Mouse (Mus musculus): ENCODE measurements at regions not wholly inside any gene's neighbourhood (a gene's known extent, or its start where the extent isn't known, plus 50 kb on each side); places are given as distances from the start of the nearest gene placed in this dataset.

- no peak overlapping the region for H3K4me3 ChIP-seq (replicated peaks; ENCODE audit: insufficient read depth, low read depth, low read length)
- H3K27ac ChIP-seq (ENCODE audit: insufficient read depth, low read length), result no peak overlapping the region
- WGBS, result 77% methylated on average over 3 of the region's 3 CpGs
- DNase-seq, result no peak
- no peaks in the 10 kb centered on the region for H3K4me1 ChIP-seq (ENCODE audit: control insufficient read depth, insufficient read depth, low read length)
- no peaks in the 10 kb centered on the region for H3K27me3 ChIP-seq (ENCODE audit: control insufficient read depth, insufficient read depth, low read length)
- TF ChIP-seq CTCF (IDR thresholded peaks at IDR 0.05; ENCODE audit: borderline replicate concordance, insufficient read depth, low read depth, low read length) (no peak), POLR2A (IDR thresholded peaks at IDR 0.05; ENCODE audit: borderline replicate concordance, insufficient read depth, low read length) (no peak)
These were observed 103.8 kb upstream of the Igfbp3 start for GRCm38 (mm10) chr11:7317409-7317970.

GRCm38 (mm10) chr11:7296252-7296651, 82.5 kb upstream of the Igfbp3 start:
- TF ChIP-seq CTCF (IDR thresholded peaks at IDR 0.05; ENCODE audit: borderline replicate concordance, insufficient read depth, low read depth, low read length) (no peak), POLR2A (IDR thresholded peaks at IDR 0.05; ENCODE audit: borderline replicate concordance, insufficient read depth, low read length) (no peak)
- Histone ChIP-seq H3K27me3 (ENCODE audit: control insufficient read depth, insufficient read depth, low read length) (no peaks in the 10 kb centered on the region), H3K4me1 (ENCODE audit: control insufficient read depth, insufficient read depth, low read length) (no peaks in the 10 kb centered on the region), H3K27ac (ENCODE audit: insufficient read depth, low read length) (no peak overlapping the region), H3K4me3 (replicated peaks; ENCODE audit: insufficient read depth, low read depth, low read length) (no peak overlapping the region)
- no peak for DNase-seq

- Histone ChIP-seq H3K27ac (ENCODE audit: insufficient read depth, low read length) (no peak overlapping the region), H3K4me3 (replicated peaks; ENCODE audit: insufficient read depth, low read depth, low read length) (no peak overlapping the region), H3K4me1 (ENCODE audit: control insufficient read depth, insufficient read depth, low read length) (no peaks in the 10 kb centered on the region), H3K27me3 (ENCODE audit: control insufficient read depth, insufficient read depth, low read length) (no peaks in the 10 kb centered on the region)
- TF ChIP-seq POLR2A (IDR thresholded peaks at IDR 0.05; ENCODE audit: borderline replicate concordance, insufficient read depth, low read length) (no peak), CTCF (IDR thresholded peaks at IDR 0.05; ENCODE audit: borderline replicate concordance, insufficient read depth, low read depth, low read length) (no peak)
- 22% methylated on average over 8 of the region's 8 CpGs for WGBS
- DNase-seq, result no peak
These were observed 75.7 kb upstream of the Igfbp3 start for GRCm38 (mm10) chr11:7289242-7289938.

DNA sequence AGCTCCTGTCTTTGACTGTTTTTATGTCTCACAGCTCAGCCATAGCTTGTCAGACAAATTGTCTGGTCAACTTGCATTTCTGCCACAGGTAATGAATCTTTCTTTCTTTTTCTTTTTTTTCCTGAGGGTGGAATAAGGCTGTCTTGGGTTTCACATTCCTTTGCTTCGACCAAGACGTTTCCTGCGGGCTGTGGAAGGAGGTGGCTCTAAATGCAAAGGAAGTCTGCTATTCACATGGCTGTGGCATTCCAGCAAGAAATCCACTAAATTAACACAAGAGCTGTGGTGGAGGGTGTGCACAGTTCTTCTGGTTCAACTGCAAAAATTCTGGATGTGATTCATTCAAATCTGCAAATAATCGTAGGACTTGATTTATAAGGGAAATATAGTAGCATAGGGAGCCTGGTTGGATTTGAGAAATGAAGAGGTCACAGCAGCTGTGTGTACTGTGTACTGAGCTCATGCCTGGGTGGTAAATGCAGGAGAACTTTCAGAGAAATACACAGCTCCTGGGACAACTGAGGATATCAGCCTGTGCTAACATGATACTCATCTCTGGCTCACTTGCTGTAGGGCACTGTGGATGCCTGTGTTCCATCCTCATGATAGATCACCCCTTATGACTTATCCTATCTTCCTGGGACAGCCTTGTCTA, 71.2 kb upstream of the Igfbp3 start:
- DNase-seq, result no peak
- H3K27ac ChIP-seq (ENCODE audit: insufficient read depth, low read length), result no peak overlapping the region
- H3K4me1 ChIP-seq (ENCODE audit: control insufficient read depth, insufficient read depth, low read length), result no peaks in the 10 kb centered on the region
- 90% methylated on average over 4 of the region's 4 CpGs for WGBS
- no peak for TF ChIP-seq POLR2A (IDR thresholded peaks at IDR 0.05; ENCODE audit: borderline replicate concordance, insufficient read depth, low read length)
- TF ChIP-seq CTCF (IDR thresholded peaks at IDR 0.05; ENCODE audit: borderline replicate concordance, insufficient read depth, low read depth, low read length), result no peak
- no peaks in the 10 kb centered on the region for H3K27me3 ChIP-seq (ENCODE audit: control insufficient read depth, insufficient read depth, low read length)
- H3K4me3 ChIP-seq (replicated peaks; ENCODE audit: insufficient read depth, low read depth, low read length), result no peak overlapping the region

DNA sequence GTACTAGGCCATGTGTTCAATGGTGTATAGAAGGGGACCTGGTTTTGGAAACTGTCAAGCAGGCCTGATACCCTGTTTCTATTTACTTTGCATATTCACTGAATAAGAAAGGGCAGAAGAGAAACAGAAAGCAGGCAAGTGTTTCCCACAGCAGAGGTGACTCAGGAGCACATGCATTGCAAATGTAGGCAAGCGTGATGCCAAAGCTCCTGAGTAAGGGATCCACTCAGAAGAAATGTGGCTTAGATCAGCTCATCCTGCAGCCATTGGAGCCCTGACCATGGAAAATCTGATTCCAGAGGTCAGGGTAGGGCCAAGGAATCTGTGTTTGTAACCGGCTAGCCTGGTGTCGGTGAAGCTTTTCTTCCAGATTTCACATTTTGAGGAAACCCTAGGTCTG, 69.3 kb upstream of the Igfbp3 start:
- no peak for DNase-seq
- Histone ChIP-seq H3K4me3 (replicated peaks; ENCODE audit: insufficient read depth, low read depth, low read length) (no peak overlapping the region), H3K27me3 (ENCODE audit: control insufficient read depth, insufficient read depth, low read length) (no peaks in the 10 kb centered on the region), H3K4me1 (ENCODE audit: control insufficient read depth, insufficient read depth, low read length) (no peaks in the 10 kb centered on the region), H3K27ac (ENCODE audit: insufficient read depth, low read length) (no peak overlapping the region)
- no peak for TF ChIP-seq CTCF (IDR thresholded peaks at IDR 0.05; ENCODE audit: borderline replicate concordance, insufficient read depth, low read depth, low read length)
- no peak for TF ChIP-seq POLR2A (IDR thresholded peaks at IDR 0.05; ENCODE audit: borderline replicate concordance, insufficient read depth, low read length)
- WGBS, result 93% methylated on average over 3 of the region's 3 CpGs

DNA sequence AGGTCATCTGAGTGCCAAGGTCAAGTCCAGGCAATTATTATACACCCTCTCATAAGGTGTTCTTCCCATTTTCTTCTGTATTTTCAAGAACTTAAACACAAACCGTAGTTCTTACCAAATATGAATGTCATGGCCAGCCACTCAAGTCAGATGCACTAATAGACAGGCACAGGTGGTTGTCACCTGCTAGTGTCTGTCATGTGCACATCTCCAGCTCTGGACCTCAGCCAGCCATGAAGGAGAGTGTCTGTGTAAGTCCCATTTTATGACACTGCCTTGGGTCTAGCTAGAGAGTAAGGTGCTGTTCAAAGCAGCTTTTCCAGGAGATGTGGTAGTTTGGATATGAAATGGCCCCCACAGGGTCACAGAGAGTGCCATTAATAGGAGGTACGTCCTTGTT, 68.5 kb upstream of the Igfbp3 start:
- 75% methylated on average over 2 of the region's 2 CpGs for whole genome bisulfite sequencing
- Histone ChIP-seq H3K27me3 (ENCODE audit: control insufficient read depth, insufficient read depth, low read length) (no peaks in the 10 kb centered on the region), H3K4me1 (ENCODE audit: control insufficient read depth, insufficient read depth, low read length) (no peaks in the 10 kb centered on the region), H3K4me3 (replicated peaks; ENCODE audit: insufficient read depth, low read depth, low read length) (no peak overlapping the region), H3K27ac (ENCODE audit: insufficient read depth, low read length) (no peak overlapping the region)
- TF ChIP-seq CTCF (IDR thresholded peaks at IDR 0.05; ENCODE audit: borderline replicate concordance, insufficient read depth, low read depth, low read length) (no peak), POLR2A (IDR thresholded peaks at IDR 0.05; ENCODE audit: borderline replicate concordance, insufficient read depth, low read length) (no peak)
- no peak for DNase-seq

- H3K4me1 ChIP-seq (ENCODE audit: control insufficient read depth, insufficient read depth, low read length), result no peaks in the 10 kb centered on the region
- WGBS, result 50% methylated on average over 2 of the region's 2 CpGs
- no peak for DNase-seq
- H3K4me3 ChIP-seq (replicated peaks; ENCODE audit: insufficient read depth, low read depth, low read length), result no peak overlapping the region
- no peaks in the 10 kb centered on the region for H3K27me3 ChIP-seq (ENCODE audit: control insufficient read depth, insufficient read depth, low read length)
- TF ChIP-seq CTCF (IDR thresholded peaks at IDR 0.05; ENCODE audit: borderline replicate concordance, insufficient read depth, low read depth, low read length), result no peak
- no peak for TF ChIP-seq POLR2A (IDR thresholded peaks at IDR 0.05; ENCODE audit: borderline replicate concordance, insufficient read depth, low read length)
- no peak overlapping the region for H3K27ac ChIP-seq (ENCODE audit: insufficient read depth, low read length)
These were observed 67.9 kb upstream of the Igfbp3 start for GRCm38 (mm10) chr11:7281656-7282055.

DNA sequence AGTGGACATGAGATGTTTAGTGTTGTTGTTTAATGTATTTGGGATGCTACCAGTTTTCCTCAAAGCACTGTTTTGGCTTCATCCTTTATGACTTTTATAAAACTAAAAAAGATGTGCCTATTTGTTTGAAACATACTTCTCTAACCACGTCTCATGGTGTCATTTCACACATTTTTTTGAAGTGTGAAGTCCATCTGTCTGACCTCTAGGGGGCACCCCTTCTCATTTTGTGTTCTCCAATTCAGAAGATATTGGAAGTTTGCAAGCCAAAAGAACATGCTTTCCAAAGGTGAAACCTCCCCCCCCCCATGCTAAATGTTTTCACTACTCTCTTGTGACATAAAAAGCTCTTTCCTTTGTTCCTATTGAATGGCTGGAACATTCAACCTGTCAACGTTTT, 66.2 kb upstream of the Igfbp3 start:
- Histone ChIP-seq H3K27me3 (ENCODE audit: control insufficient read depth, insufficient read depth, low read length) (no peaks in the 10 kb centered on the region), H3K4me3 (replicated peaks; ENCODE audit: insufficient read depth, low read depth, low read length) (no peak overlapping the region), H3K27ac (ENCODE audit: insufficient read depth, low read length) (no peak overlapping the region), H3K4me1 (ENCODE audit: control insufficient read depth, insufficient read depth, low read length) (no peaks in the 10 kb centered on the region)
- no peak for TF ChIP-seq CTCF (IDR thresholded peaks at IDR 0.05; ENCODE audit: borderline replicate concordance, insufficient read depth, low read depth, low read length)
- TF ChIP-seq POLR2A (IDR thresholded peaks at IDR 0.05; ENCODE audit: borderline replicate concordance, insufficient read depth, low read length), result no peak
- no peak for DNase-seq
- WGBS, result 54% methylated on average over 2 of the region's 2 CpGs

Measured in cerebellum, adult 2 months (tissue).